Mouse (Mus musculus) heart, embryonic 14.5 days (tissue): ENCODE data around the gene Ryr1. TPM values are rescaled to one million over a fixed set of nuclear protein-coding genes. Genes with fewer than 3 reads are reported as not detected.

ENCODE experiments used
- ATAC-seq: fragments of 200-750 bp; cut with Nextera tagmentation; 2 replicates; pipeline ENCODE4 v1.8.0; 2017; ENCODE audit warnings: low read depth, moderate TSS enrichment; ENCODE audit not compliant: insufficient number of reproducible peaks, insufficient read depth, low FRiP score
- H3K27ac ChIP-seq, 2 experiments: fragments of 200-500 bp in 1 of 2; fragments of 300-500 bp in 1 of 2; sonication (generic) in 1 of 2; replicated peaks in 1 of 2; 2 replicates each; pipeline ENCODE4 v1.5.1; 2012 to 2014; ENCODE audit warnings: low read depth in 2 of 2, low read length in 2 of 2, control low read depth in 1 of 2, mild to moderate bottlenecking in 1 of 2, mixed read lengths in 1 of 2; ENCODE audit not compliant: control insufficient read depth in 1 of 2, insufficient read depth in 1 of 2
- H3K27me3 ChIP-seq: fragments of 300-500 bp; sonication (generic); 2 replicates; pipeline ENCODE4 v1.6.1; 2014; ENCODE audit warnings: mild to moderate bottlenecking, low read length, control low read depth; ENCODE audit not compliant: control insufficient read depth, insufficient read depth
- H3K36me3 ChIP-seq: fragments of 300-500 bp; sonication (generic); 2 replicates; pipeline ENCODE4 v1.6.1; 2014; ENCODE audit warnings: mild to moderate bottlenecking, control low read depth, low read length, mixed read lengths; ENCODE audit not compliant: control insufficient read depth, insufficient read depth
- H3K4me1 ChIP-seq, 2 experiments: fragments of 200-500 bp in 1 of 2; fragments of 300-500 bp in 1 of 2; sonication (generic) in 1 of 2; 2 replicates each; pipeline ENCODE4 v1.6.1; 2012 to 2014; ENCODE audit warnings: low read length in 2 of 2, control low read depth in 1 of 2, mixed read lengths in 1 of 2; ENCODE audit not compliant: control insufficient read depth in 2 of 2, insufficient read depth in 2 of 2
- H3K4me2 ChIP-seq: fragments of 300-500 bp; sonication (generic); 2 replicates; pipeline ENCODE4 v1.6.1; 2014; ENCODE audit warnings: mild to moderate bottlenecking, low read length
- H3K4me3 ChIP-seq, 2 experiments: fragments of 200-500 bp in 1 of 2; fragments of 300-500 bp in 1 of 2; sonication (generic) in 1 of 2; 2 replicates each; pipeline ENCODE4 v1.5.1; 2012 to 2014; ENCODE audit warnings: low read length in 2 of 2, mild to moderate bottlenecking in 2 of 2, control low read depth in 1 of 2, low read depth in 1 of 2, moderate library complexity in 1 of 2; ENCODE audit not compliant: control insufficient read depth in 1 of 2, insufficient read depth in 1 of 2
- H3K9ac ChIP-seq: fragments of 300-500 bp; sonication (generic); 2 replicates; pipeline ENCODE4 v1.6.1; 2014; ENCODE audit warnings: mild to moderate bottlenecking, low read length
- H3K9me3 ChIP-seq: fragments of 300-500 bp; sonication (generic); 2 replicates; pipeline ENCODE4 v1.6.1; 2016; ENCODE audit warnings: low read length, control low read depth; ENCODE audit not compliant: control insufficient read depth
- WGBS: fragments of 180-500 bp; shearing (Covaris S2); extraction: QIAGEN DNeasy Blood & Tissue Kit; methylation state at CpG from one replicate; pipeline ENCODE4 v1.1.7; 2014; 5-methylcytosine and 5-hydroxymethylcytosine counted together
- polyA plus RNA-seq: library from polyadenylated mRNA; unstranded; fragments of >200 nt; fragmentation: Nextera tagmentation; extraction: Ambion mirVana; gene quantifications from 2 replicates; pipeline ENCODE4 v1.2.1, GENCODE M21; 2014

Gene Ryr1
- polyA plus RNA-seq, 1 experiment from 2014 or later = 0.08 TPM

- Histone ChIP-seq H3K27ac (no peak overlapping the region), H3K4me3 (peak overlapping the region; percentile 29 to 33), H3K9ac (peak overlapping the region; percentile 54), H3K9me3 (no peaks in the 10 kb centered on the region), H3K4me2 (peak overlapping the region; percentile 67), H3K36me3 (no peaks in the 10 kb centered on the region), H3K27me3 (0 out of 2 replicates have a peak, but pooled peaks cover 6% of the 10 kb centered on the region), H3K4me1 (peaks cover 7 to 8% of the 10 kb centered on the region in 2 experiments; a peak in 3 of 4 replicates)
- WGBS = under 1% methylated on average over 11 of the region's 11 CpGs
- ATAC-seq = no peak
Observed at GRCm38 (mm10) chr7:29039604-29039984, 85.4 kb downstream of the Ryr1 start.

GRCm38 (mm10) chr7:29037261-29037660 is 87.7 kb downstream of the Ryr1 start:
- H3K4me1 ChIP-seq = peaks cover 7 to 8% of the 10 kb centered on the region in 2 experiments; a peak in 3 of 4 replicates
- H3K27ac ChIP-seq = no peak overlapping the region
- no peaks in the 10 kb centered on the region for H3K27me3 ChIP-seq
- no peak for ATAC-seq
- no peaks in the 10 kb centered on the region for H3K36me3 ChIP-seq
- H3K4me3 ChIP-seq = no peak overlapping the region
- no peak overlapping the region for H3K9ac ChIP-seq
- H3K4me2 ChIP-seq = no peak overlapping the region
- no peaks in the 10 kb centered on the region for H3K9me3 ChIP-seq
- 81% methylated on average over 6 of the region's 6 CpGs for WGBS

GRCm38 (mm10) chr7:29032685-29033084 is 92.3 kb downstream of the Ryr1 start:
- no peak overlapping the region for H3K9ac ChIP-seq
- H3K27me3 ChIP-seq = no peaks in the 10 kb centered on the region
- no peaks in the 10 kb centered on the region for H3K4me1 ChIP-seq
- H3K36me3 ChIP-seq = no peaks in the 10 kb centered on the region
- ATAC-seq = no peak
- 89% methylated on average over 5 of the region's 5 CpGs for WGBS
- H3K4me2 ChIP-seq = no peak overlapping the region
- no peak overlapping the region for H3K4me3 ChIP-seq
- no peak overlapping the region for H3K27ac ChIP-seq
- H3K9me3 ChIP-seq = no peaks in the 10 kb centered on the region

GRCm38 (mm10) chr7:29031641-29032040 is 93.3 kb downstream of the Ryr1 start:
- Histone ChIP-seq H3K4me3 (no peak overlapping the region), H3K27me3 (no peaks in the 10 kb centered on the region), H3K27ac (no peak overlapping the region), H3K4me1 (no peaks in the 10 kb centered on the region), H3K36me3 (no peaks in the 10 kb centered on the region), H3K4me2 (no peak overlapping the region), H3K9me3 (no peaks in the 10 kb centered on the region), H3K9ac (no peak overlapping the region)
- no peak for ATAC-seq
- WGBS = 59% methylated on average over 10 of the region's 10 CpGs

- Histone ChIP-seq H3K4me3 (no peak overlapping the region), H3K36me3 (no peaks in the 10 kb centered on the region)
- 81% methylated on average over 14 of the region's 14 CpGs for WGBS
Observed at GRCm38 (mm10) chr7:29029690-29030656, 95.0 kb downstream of the Ryr1 start.

GRCm38 (mm10) chr7:29028761-29029160 is 96.2 kb downstream of the Ryr1 start:
- Histone ChIP-seq H3K4me1 (no peaks in the 10 kb centered on the region), H3K9ac (no peak overlapping the region), H3K9me3 (no peaks in the 10 kb centered on the region), H3K36me3 (no peaks in the 10 kb centered on the region), H3K27me3 (no peaks in the 10 kb centered on the region), H3K4me2 (no peak overlapping the region), H3K27ac (no peak overlapping the region), H3K4me3 (no peak overlapping the region)
- WGBS = 78% methylated on average over 6 of the region's 6 CpGs
- ATAC-seq = no peak

More at GRCm38 (mm10) chr7:29029690-29030656, 95.0 kb downstream of the Ryr1 start:
- ATAC-seq = no peak
- Histone ChIP-seq H3K4me1 (no peaks in the 10 kb centered on the region), H3K27ac (no peak overlapping the region), H3K9ac (no peak overlapping the region), H3K27me3 (no peaks in the 10 kb centered on the region), H3K9me3 (no peaks in the 10 kb centered on the region), H3K4me2 (no peak overlapping the region)

GRCm38 (mm10) chr7:29026811-29027210 is 98.2 kb downstream of the Ryr1 start:
- no peak overlapping the region for H3K9ac ChIP-seq
- no peaks in the 10 kb centered on the region for H3K9me3 ChIP-seq
- no peaks in the 10 kb centered on the region for H3K27me3 ChIP-seq
- ATAC-seq = no peak
- H3K4me1 ChIP-seq = no peaks in the 10 kb centered on the region
- 70% methylated on average over 4 of the region's 4 CpGs for WGBS
- H3K4me2 ChIP-seq = no peak overlapping the region
- no peaks in the 10 kb centered on the region for H3K36me3 ChIP-seq
- no peak overlapping the region for H3K4me3 ChIP-seq
- no peak overlapping the region for H3K27ac ChIP-seq
